13 mouse cellular contexts compared by ENCODE assay signal in the genomic region with DNA sequence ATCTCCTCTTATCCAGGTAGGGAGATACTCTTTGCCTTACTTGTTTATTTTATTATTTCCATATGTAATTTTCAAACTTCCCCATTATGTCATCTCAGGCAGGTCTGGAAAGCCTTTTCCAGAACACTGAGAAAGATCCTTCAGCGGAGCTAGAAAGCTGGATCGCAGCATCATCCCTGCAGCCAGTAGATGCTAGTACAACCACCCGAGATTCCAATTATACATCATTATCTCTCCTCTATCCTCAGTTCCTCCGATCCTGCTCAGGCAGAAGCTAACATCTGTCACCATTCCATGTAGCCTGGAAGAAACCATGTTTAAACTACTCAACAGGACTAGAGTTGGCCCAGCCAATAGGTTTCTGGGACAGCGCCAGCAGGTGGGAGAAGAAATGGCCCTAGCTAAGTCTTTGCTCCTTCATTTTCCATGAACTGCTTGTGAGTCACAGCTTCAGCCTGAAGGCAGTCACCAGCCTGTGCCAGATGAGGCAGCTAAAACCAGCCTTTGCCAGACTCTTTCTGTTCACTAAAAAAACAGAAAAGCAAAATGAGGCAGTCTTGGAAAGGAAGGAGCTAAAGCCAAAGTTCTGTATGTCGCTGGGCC.
DNase-seq lines count a peak whose midpoint lies in the region; ATAC-seq lines count a peak whose summit lies in the region.
"Had no signal": no experiment of that assay in that cellular context is flagged by ENCODE, and none has a peak within 500 bp of the region (broad histone marks: within the 10 kb centered on the region; RNA-seq: fewer than 3 reads in every experiment).

No protein-coding gene starts in this region.

- peak; percentile 18 to 32 for DNase-seq in cerebellum, postnatal 14 days
- no peak for DNase-seq in cerebellum, postnatal 4 days (ENCODE audit: low spot score in 2 of 2)
- peak; percentile 39 for DNase-seq in layer of hippocampus, adult 9-11 months
- no peak for DNase-seq in layer of hippocampus, adult 9-10 months (ENCODE audit: low spot score)
- peak; percentile 17 to 40 for DNase-seq in left cerebral cortex, postnatal 14 days (ENCODE audit: low spot score in 2 of 2)
- DNase-seq in right cerebral cortex, postnatal 36 days (ENCODE audit: low spot score in 2 of 2), result peak; percentile 52 to 57
- no peak for DNase-seq in spleen, postnatal 14 days (ENCODE audit: low spot score in 2 of 2)
- DNase-seq: cerebellum, postnatal 36 days; kidney, postnatal 36 days; liver, embryonic 13.5 days had no signal

- intact Hi-C loops in left cerebral cortex, postnatal 14 days (cut with DNase I), result loop anchor here (10.0 kb wide), 1 partner anchor 648 kb away; no protein-coding TSS in a partner anchor

- ATAC-seq in inflammation-experienced regulatory T-cells, adult 6 months, result no peak
- ATAC-seq: activated CD4-positive, CD25-positive, alpha-beta regulatory T cell, adult 4 months; intestine, postnatal 0 days had no signal

Comparison
In these comparisons a context has a peak if more than half of its experiments do, and no peak if none do; other contexts are left out.
1. DNase-seq: peak in cerebellum, postnatal 14 days (2 of 2), layer of hippocampus, adult 9-11 months (single experiment), left cerebral cortex, postnatal 14 days (2 of 2) and right cerebral cortex, postnatal 36 days (2 of 2); none in cerebellum, postnatal 4 days (0 of 2), layer of hippocampus, adult 9-10 months (single experiment) and spleen, postnatal 14 days (0 of 2).